Mouse (Mus musculus) erythroblast, adult 5-6 weeks (primary cell): ENCODE results near the gene Gm28042. TPM values are rescaled to one million over a fixed set of nuclear protein-coding genes. Genes with fewer than 3 reads are reported as not detected.

ENCODE experiments used
- ATAC-seq: replicated peaks from 2 replicates; pipeline ENCODE4 v1.8.0; 2016; ENCODE audit warnings: moderate number of reproducible peaks, mild to moderate bottlenecking, moderate TSS enrichment, inconsistent platforms; ENCODE audit not compliant: poor library complexity, low FRiP score, severe bottlenecking
- total RNA-seq, 2 experiments: library from RNA; stranded (forward) in 1 of 2; stranded (reverse) in 1 of 2; fragments of 150-400 nt in 1 of 2; fragments of 200-764, 138-1000 nt in 1 of 2; gene quantifications; 2 replicates each; pipeline versions ENCODE4 v1.2.3 to v1.2.4; 2015 to 2017; ENCODE audit warnings: low replicate concordance in 2 of 2

Gm28042 gene
- total RNA-seq (2015; ENCODE audit: low replicate concordance), result 0.96 TPM in 1 of 2 replicates, not detected in the other
- 2.0 TPM in 1 of 2 replicates, not detected in the other for total RNA-seq (2017; ENCODE audit: low replicate concordance)

DNA sequence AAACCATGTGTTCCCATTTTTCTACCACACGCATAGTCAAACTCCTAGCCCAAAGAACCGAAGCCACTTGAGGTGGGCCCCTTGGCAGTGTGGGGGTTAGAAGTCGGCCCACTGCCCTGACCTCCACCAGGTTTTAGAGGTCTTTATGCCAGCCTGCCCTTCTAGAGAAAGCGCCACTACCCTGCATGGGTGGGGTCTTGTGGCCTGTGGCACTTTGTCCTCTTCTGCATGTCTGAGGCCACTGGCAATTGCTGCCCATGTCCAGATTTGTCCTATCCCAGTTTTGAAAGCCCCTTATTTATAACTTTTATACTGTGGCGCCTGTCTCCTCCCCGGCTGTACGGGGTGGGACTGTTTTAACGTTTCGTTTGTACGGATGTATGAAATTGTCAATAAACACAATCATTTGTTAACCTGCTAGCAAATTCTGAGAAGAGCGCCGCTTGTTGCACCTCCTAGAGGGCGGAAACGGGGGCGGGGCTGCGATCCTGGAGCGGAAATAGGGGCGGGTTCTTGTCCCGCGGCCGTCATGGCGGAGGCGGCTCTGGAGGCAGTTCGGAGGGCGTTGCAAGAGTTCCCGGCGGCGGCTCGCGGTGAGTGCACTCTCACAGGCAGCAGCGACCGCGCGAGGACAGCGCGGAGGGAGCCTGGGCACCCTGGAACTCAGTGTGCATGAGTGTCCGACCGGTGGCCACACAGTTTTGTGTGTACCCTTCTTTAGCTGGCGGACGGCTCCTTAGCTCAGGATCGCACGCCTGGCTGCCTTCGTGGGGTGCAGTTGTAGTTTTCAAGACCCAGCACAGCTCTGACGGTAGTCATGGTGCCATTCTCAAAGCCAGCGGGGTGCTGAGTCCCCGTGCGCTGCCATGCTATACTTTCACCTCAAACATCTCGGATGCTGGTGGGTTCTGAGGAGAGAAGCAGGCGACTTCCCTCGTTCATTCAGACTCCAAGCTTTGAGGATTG is at the start of gene Gm28042, which contains the start of gene Jmjd7:
Gene Gm28042, plus strand, starts transcription at position 510 of the 966 bp plus-strand sequence.
Gene Jmjd7, plus strand, starts transcription at position 500 of the 966 bp plus-strand sequence.
- ATAC-seq, result peak; percentile 95

DNA sequence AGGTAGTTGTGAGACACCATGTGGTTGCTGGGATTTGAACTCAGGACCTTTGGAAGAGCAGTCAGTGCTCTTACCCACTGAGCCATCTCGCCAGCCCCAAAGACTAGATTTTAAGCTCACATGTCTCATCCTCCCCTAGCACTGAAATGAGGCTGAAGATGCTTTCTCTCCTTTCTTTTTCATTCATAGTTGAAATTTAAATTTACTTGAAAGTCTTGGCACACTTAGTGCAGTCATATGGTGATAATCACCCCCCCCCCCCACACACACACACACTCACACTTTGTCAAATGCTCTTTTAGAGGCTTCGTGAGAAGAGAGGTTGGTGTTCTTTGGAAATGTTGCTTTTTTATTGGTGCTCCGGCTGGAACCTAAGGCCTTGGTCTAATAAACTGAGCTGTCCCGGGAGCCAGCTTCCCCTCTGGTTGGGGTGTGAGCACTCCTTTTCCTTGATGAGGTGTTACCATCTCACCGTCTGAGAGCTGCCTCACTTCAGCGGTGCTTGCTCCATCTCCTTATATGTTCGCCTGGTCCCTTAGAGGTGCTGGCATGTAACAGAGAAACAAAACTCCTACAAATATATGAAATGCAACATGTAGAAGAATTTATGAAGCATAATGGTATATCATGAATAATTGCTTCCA is 46.8 kb upstream of the Gm28042 start:
- ATAC-seq, result no peak

DNA sequence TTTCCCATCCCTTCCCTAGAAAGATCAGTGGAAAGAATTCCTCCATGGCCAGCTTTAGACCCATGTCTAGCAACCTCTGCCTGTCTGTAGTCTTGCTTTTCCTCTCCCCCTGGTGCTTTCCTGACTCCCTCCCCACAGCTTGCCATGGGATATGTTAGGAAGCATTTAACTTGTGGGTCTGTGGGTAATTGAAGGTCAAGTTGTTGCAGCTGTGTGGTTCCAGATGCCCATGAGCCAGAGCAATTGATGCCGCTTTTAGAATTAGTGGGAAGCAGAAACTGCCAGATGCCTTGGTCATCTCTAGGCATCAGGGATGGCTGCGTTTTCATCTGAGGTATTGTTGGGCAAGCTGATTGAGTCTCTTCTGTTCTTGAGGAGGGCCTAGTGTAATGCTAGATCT is 45.7 kb upstream of the Gm28042 start:
- ATAC-seq, result no peak

DNA sequence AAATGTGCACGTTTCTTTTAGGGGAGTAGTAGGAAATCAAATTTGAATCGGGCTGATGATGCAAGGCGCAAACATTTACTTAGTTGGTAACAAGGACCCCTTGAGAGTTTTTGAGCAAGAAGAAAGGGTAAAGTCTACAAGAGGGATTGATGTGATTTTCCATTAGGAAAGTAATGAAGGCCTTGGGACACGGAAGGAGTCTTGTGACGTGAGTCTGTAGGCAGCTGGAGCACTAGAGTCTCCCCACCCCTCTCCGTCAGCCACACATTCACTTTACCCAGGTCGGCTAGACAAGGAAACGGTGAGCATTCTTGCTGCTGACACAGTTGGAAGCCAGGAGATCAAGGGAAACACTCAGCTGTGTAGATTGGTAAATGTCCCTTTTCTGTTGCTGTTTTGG is 41.4 kb upstream of the Gm28042 start:
- ATAC-seq, result no peak

DNA sequence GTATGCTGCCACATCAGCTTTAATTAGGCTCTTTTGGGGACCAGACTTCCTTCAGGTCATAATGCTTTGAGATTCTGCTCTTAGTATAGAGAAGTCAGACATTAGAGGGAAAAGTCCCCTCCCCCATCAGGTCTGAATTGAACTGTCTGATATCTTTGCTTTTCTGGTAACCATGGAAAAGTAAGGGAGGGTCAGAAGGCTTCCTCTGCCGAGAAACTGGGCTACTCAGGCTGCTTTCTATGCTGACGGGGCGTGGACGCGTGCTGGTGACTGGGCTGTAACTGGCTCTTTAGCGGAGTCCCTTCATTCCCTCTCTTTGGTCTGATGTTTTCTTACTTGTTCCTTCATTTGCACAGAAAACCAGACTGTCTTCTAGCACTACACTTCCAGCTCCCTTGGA is 40.9 kb upstream of the Gm28042 start:
- ATAC-seq, result no peak

DNA sequence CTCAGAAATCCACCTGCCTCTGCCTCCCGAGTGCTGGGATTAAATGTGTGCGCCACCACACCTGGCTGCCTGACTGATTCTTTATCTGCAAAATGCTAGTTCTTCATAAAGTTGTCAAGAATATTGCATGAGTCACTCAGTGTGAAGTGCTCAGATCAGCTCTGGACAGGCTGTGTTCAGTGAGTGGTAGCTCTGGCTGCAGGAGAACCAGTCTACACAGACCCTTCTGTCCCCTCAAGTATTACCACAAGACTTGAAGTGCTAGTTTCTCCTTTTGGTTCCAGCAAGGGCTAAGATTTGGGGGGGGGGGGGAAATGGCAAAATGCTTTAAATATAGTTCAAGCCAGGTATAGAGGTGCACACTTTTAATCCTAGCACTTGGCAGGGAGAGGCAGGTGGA is 39.9 kb upstream of the Gm28042 start:
- no peak for ATAC-seq

DNA sequence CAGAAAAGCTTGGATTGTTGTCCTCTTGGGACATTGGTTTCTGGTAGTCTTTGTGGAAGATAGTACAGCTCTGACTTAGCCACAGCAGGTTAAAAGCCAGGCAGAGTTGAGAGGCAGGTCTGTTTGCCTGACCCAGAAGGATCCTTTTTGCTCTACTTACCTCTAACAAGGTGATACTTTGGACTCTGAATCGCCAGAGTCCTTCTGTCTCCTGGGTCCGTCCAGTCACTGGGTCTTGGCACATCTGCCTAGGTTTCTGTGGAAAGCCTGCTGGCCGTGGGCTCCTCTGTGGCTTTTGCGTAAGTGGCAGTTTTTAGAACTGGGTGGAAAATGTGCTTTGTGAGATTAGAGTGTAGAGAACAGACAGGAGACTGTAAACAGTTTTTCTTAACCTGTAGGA is 38.3 kb upstream of the Gm28042 start:
- no peak for ATAC-seq

DNA sequence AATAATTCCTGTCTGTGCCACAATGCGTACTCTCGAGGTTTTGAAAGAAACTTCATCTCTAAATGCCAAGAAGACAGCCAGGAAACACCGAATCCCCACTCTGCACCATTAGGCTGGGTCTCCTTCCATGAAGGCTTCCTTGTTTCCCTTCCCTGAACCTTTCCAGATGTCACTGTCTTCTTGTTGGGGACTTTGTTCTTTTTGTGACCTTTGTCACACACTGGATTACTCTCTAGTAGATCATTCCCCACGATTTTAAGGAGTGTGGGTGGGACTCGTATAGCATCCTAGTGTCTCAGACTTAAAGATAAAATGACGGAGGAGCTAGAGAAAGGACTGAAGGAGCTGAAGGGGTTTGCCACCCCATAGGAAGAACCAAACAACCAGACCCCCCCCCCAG is 36.4 kb upstream of the Gm28042 start:
- ATAC-seq, result no peak

DNA sequence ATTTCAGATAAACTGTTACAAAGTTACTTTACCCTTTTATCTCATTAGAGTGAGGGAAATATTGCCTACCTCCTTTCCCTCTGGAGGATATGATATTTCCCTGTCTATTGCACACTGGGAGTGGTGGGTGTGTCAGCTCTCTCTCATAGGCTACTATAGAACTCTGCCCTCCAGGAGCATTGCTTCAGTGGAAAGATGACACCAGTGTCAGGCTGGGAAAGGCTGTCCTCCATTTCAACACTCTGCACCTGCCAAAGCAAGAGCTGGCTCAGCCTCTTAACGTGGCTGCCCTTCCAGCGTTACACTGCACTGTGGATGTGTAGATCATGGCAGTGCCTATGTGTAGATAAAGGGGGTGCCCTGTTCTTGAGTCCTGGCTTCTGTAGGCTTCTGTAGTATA is 34.9 kb upstream of the Gm28042 start:
- ATAC-seq, result no peak

DNA sequence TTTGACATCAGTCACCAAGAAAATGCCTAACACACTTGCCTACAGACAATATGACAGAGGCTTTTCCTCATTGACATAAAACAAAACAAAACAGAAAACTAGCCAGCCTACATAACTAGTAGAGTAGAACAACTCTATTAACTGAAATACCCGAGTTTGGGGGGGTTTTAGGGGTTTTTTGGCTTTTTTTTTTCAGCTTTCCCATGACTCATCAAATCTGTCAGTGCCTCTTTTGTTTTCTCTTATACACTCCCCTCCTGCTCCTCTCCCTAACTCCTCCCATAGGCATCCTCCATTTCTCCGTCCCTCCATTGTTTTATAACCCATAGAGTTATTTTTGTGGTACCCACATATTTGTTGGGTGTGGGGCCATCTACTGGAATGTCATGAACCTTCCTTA is 33.8 kb upstream of the Gm28042 start:
- no peak for ATAC-seq

DNA sequence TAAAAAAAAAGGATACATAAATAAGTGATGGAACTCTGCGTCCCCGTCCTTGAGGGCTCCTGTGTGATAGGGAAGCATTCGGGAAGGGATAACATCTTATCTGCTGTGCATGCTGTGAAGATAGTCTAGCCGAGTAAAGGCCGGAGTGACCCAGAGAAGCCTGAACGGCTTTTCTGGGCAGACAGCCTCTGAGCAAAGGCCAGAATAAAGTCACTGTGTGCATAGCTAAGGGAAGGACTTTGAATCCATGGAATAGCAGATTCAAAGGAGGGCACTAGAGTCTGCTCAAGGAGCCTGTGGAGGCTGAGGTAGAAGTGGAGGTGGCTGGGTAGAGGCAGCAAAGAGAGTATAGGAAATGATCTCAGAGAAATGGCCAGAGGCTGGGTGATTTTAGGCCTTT is 32.5 kb upstream of the Gm28042 start:
- no peak for ATAC-seq

DNA sequence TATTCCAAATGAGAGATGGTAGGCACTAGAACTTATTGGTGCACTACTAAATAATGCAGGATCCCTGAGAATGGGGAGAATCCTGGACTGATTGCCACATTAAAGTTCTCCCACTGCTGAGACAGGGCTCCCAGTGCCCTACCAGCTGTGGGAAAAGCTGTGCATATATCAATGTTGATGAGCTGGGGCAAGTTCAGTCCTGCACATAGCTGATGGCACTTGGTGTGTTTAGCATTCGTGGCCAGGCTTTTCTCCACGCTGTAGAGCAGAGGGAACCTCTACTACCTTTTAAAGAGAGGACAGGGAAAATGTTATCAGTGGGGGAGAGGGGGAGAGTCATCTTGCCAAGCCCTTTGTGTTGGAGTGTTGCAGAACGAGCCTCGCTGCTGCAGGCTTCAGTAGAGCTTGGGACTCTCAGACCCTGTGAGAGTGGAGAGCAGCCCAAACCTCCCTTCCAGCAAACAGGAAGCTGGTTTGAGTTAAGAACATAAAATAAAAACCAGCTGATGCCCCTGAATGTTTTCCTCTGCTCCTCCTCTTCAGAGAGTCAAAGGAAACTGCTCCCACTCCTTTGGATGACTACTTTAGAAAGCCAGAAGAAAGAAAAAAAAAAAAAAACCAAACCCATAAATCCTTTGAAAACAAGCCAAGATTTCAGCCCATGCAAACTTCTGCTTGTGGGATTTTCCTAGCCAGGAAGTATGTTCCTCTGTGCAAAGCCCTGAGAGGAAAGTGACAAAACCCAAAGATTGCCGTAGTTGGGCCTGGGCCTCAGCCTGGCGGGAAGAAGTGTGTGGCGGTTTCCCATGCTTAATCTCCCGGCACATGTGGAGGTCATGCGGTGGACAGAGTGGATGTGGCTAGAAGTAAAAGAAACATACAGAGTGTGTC is 31.7 kb upstream of the Gm28042 start:
- ATAC-seq, result no peak

DNA sequence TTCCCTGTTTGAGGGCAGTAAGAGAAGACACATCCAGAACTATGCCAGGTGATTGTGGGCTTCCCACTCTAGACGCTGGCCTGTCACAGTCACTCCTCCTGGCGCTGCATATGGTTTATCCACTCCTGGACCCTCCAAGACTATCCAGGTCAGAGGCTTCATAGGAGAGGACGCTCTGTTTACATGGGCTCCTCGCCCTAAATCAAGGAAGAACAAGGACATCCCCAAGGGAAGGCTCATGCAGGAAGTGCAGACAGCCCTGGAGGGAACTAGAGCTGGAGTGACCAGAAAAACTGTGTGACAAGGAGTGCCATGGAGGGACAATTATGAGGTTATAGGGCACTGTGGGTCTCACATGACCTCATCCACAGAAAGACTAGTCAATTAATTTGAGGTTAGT is 29.9 kb upstream of the Gm28042 start:
- no peak for ATAC-seq

DNA sequence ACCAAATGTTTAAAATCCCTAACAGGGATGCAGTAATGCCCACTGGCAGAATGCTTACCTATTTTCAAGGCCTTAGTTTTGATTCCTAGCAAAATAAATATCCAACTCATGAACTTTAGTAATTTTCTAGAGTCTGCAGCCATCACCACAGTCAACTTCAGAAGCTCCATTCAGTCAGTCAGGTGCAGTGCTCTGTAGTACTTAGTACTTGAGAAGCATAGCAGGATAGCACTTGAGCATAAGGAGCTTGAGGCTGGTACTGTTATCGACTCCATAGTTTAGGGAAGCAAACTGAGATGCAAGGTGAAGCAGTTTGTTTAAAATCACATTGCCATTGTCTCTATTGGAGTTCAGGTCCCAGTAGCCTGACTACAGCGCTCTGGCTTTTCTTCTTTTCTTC is 27.6 kb upstream of the Gm28042 start:
- no peak for ATAC-seq

DNA sequence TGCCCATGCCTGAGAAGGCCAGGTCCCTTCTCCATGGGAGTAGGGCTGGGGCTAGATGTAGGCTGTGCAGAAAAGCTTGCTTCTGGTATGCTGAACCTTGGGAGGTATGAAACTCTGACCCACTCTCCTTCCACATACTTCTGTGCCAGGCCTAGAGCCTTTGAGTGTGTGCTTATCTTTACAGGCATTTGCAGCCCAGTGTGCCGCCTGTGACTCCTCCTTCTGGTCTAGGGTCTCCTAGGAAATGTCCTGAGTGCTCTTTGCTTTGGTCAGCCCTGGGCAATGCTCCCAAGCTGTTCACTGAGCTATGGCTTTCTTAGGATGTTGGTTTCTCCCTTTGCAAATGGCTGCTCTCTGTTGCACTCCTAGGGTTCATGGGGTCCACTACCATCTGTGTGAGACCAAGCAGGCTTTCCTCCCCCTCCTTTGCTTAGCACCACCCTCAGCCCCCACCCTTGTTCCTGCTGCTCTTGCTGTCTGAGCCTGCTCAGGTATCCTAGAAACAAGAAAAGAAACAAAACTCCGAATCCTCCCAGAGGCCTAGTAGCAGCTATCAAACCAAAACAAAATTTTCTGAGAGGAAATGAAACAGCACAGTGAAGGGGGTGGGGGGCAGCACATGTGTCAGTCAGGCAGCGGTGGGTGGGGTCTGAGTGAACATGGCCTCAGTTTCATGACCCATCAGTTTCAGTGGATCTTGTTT is 26.3 kb upstream of the Gm28042 start:
- no peak for ATAC-seq

DNA sequence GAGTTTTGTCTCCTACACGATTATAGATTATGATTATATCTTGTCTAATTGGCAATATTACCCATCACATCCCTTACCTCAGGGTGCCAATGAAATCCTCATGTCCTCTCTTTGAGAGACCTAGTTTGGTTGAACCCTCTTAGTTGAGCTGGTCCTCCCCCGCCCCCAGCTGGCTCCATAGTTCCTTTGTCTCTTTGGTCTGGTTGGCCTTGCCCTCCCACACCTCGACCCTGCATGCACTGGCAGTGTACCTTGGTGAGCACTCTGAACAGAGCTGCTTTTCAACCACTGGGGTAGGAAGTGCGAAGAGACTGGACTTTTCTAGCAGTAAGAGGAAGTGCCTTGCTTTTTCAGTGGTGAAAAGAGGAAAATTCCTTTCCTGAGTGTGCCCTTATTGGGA is 25.3 kb upstream of the Gm28042 start:
- no peak for ATAC-seq

DNA sequence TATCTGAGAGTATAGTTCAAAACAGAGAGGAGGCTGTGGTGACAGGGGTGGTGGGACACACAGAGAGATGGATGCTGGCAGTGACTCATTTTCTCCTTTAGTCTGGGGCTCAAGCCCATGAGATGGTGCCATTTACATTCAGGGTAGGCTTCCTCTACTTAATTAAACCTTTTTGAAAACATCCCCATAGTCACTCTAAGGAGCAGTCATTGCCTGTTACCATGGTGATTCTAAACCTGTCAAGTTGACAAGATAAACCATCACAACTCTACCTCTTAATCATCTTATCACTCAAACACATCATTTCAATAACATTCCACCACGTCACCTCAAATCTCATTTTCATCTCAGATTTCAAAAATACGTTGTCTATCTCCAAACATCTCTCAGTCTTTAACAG is 23.3 kb upstream of the Gm28042 start:
- ATAC-seq, result no peak

DNA sequence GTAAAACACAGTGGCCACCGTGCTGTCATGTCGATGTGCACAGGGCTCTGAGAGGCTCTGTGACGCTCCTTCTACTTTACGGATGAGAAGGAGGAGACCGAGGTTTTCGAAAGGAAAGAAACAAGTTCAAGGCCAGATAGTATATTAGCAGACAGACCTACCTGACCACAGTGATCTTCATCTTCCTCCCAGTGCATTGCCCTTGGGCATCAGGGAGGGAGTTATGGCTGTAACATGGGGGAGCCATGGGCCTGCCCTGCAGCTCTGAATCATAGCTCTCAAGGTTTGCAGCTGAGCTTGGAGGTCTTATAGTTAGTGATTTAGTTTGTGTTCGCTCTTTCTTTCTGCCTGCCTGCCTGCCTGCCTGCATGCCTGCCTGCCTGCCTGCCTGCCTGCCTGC is 20.6 kb upstream of the Gm28042 start:
- no peak for ATAC-seq

DNA sequence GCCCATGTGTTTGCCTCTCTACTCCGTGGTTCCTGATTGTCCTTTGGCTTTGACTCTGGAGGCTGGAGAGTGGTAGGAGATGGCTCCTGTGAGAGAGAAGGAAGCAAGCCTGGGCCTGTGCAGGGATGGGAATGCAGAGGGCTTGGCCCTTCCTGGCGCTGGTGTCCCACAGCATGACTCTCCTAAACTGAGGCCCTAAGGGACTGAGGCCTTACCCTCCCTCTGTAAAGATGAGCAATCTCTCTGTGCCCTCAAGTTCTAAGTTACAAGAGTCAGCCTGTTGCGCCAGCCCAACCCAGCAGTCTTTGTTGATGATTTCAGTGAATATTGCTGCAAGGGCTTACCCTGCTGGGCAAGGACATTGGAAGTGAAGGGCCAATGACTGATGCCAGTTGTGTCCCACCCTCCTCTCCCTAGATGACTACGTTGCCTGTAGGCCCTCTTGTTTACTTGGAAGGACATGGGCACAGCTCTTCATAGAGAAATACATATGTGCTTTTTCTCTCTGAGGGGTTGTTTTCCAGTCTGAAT is 19.5 kb upstream of the Gm28042 start:
- ATAC-seq, result no peak
